Mouse (Mus musculus) gastrocnemius, adult 8-10 months (tissue): ENCODE results near the gene Slc50a1. TPM values are rescaled to one million over a fixed set of nuclear protein-coding genes. Genes with fewer than 3 reads are reported as not detected.

Experiments
- DNase-seq, 2 experiments: peaks; one replicate each; pipeline ENCODE4 v3.0.0; 2022; ENCODE audit warnings: low spot score in 2 of 2
- total RNA-seq, 4 experiments: library from RNA; stranded (reverse); gene quantifications; 2 replicates each; pipeline ENCODE4 v1.2.4; 2022

Slc50a1 gene
- total RNA-seq, 4 experiments from 2014 or later = 6.3 to 9.0 (median 7.7) TPM

- no peak for DNase-seq
Observed at GRCm38 (mm10) chr3:89268916-89269315, 1.5 kb downstream of the Slc50a1 start.

- DNase-seq = peak in 1 of 2 experiments; percentile 61
Observed at GRCm38 (mm10) chr3:89266439-89266893, 3.9 kb downstream of the Slc50a1 start.

GRCm38 (mm10) chr3:89262417-89262816 lies 8.0 kb downstream of the Slc50a1 start:
- no peak for DNase-seq

GRCm38 (mm10) chr3:89260211-89260610 lies 10.2 kb downstream of the Slc50a1 start:
- DNase-seq = no peak

- no peak for DNase-seq
Observed at GRCm38 (mm10) chr3:89259076-89259475, 11.3 kb downstream of the Slc50a1 start, which contains the start of gene Dpm3. Gene Dpm3 (plus strand): TSS chr3:89259358.

- DNase-seq = no peak
Observed at GRCm38 (mm10) chr3:89256177-89256576, 14.2 kb downstream of the Slc50a1 start.

GRCm38 (mm10) chr3:89254994-89255393 lies 15.4 kb downstream of the Slc50a1 start:
- no peak for DNase-seq

GRCm38 (mm10) chr3:89251365-89251895 lies 18.9 kb downstream of the Slc50a1 start:
- DNase-seq = no peak

GRCm38 (mm10) chr3:89250435-89251040 lies 19.8 kb downstream of the Slc50a1 start:
- DNase-seq = no peak

- DNase-seq = no peak
Observed at GRCm38 (mm10) chr3:89247466-89247865, 22.9 kb downstream of the Slc50a1 start.

- peak; percentile 73 to 82 for DNase-seq
Observed at GRCm38 (mm10) chr3:89246261-89247100, 23.9 kb downstream of the Slc50a1 start, which contains the start of gene Trim46. Gene Trim46 (minus strand): TSS chr3:89246309.

- no peak for DNase-seq
Observed at GRCm38 (mm10) chr3:89245688-89246171, 24.6 kb downstream of the Slc50a1 start, which contains the start of gene Krtcap2. Gene Krtcap2 (plus strand): TSS chr3:89245966.

- no peak for DNase-seq
Observed at GRCm38 (mm10) chr3:89244982-89245687, 25.2 kb downstream of the Slc50a1 start.

GRCm38 (mm10) chr3:89244158-89244981 lies 26.0 kb downstream of the Slc50a1 start:
- no peak for DNase-seq

- no peak for DNase-seq
Observed at GRCm38 (mm10) chr3:89243609-89244008, 26.8 kb downstream of the Slc50a1 start.

GRCm38 (mm10) chr3:89242331-89242895 lies 28.0 kb downstream of the Slc50a1 start:
- no peak for DNase-seq

- DNase-seq = no peak
Observed at GRCm38 (mm10) chr3:89238494-89238893, 31.9 kb downstream of the Slc50a1 start.

- DNase-seq = no peak
Observed at GRCm38 (mm10) chr3:89237682-89238081, 32.7 kb downstream of the Slc50a1 start.

- no peak for DNase-seq
Observed at GRCm38 (mm10) chr3:89236516-89236915, 33.9 kb downstream of the Slc50a1 start.

- no peak for DNase-seq
Observed at GRCm38 (mm10) chr3:89233562-89234110, 36.7 kb downstream of the Slc50a1 start.
